Mouse (Mus musculus) ES-Bruce4 (cell line): ENCODE data around the gene Trim44. TPM values are rescaled to one million over a fixed set of nuclear protein-coding genes. Genes with fewer than 3 reads are reported as not detected.

ENCODE experiments used
- H3K27ac ChIP-seq: 2 replicates; pipeline ENCODE4 v1.5.1; 2012; ENCODE audit warnings: low read length, inconsistent platforms; ENCODE audit not compliant: insufficient read depth
- H3K27me3 ChIP-seq: 2 replicates; pipeline ENCODE4 v1.6.1; 2012; ENCODE audit warnings: mild to moderate bottlenecking, low read length, inconsistent platforms; ENCODE audit not compliant: control insufficient read depth, poor library complexity, insufficient read depth, severe bottlenecking
- H3K36me3 ChIP-seq: 2 replicates; pipeline ENCODE4 v1.6.1; 2012; ENCODE audit warnings: inconsistent platforms, mild to moderate bottlenecking, low read length, moderate library complexity; ENCODE audit not compliant: control insufficient read depth, poor library complexity, insufficient read depth, severe bottlenecking
- H3K4me1 ChIP-seq: one replicate; pipeline ENCODE4 v1.8.1; 2011; ENCODE audit warnings: low read length; ENCODE audit not compliant: control insufficient read depth, insufficient read depth
- H3K4me3 ChIP-seq: 2 replicates; pipeline ENCODE4 v1.5.1; 2011; ENCODE audit warnings: low read depth, mild to moderate bottlenecking, low read length
- H3K9ac ChIP-seq: 2 replicates; pipeline ENCODE4 v1.6.1; 2012; ENCODE audit warnings: low read depth, mild to moderate bottlenecking, inconsistent platforms; ENCODE audit not compliant: poor library complexity, severe bottlenecking
- H3K9me3 ChIP-seq: replicated peaks from 2 replicates; pipeline ENCODE4 v1.6.1; 2012; ENCODE audit warnings: mild to moderate bottlenecking, low read length, inconsistent platforms; ENCODE audit not compliant: control insufficient read depth, poor library complexity, insufficient read depth, severe bottlenecking
- CTCF ChIP-seq: IDR thresholded peaks from one replicate; pipeline ENCODE4 v1.8.1; 2011; ENCODE audit warnings: low read depth, low read length
- EP300 ChIP-seq: IDR thresholded peaks from 2 replicates; pipeline ENCODE4 v1.6.1; 2011; ENCODE audit warnings: low read depth, low read length; ENCODE audit not compliant: insufficient read depth
- POLR2A ChIP-seq: IDR thresholded peaks from one replicate; pipeline ENCODE4 v1.8.1; 2011; ENCODE audit warnings: low read length; ENCODE audit not compliant: insufficient read depth
- polyA plus RNA-seq: library from polyadenylated mRNA; stranded (reverse); fragments of >200 nt; gene quantifications from 2 replicates; pipeline ENCODE4 v1.2.4, GENCODE M21; 2011; ENCODE audit warnings: low read depth; ENCODE audit not compliant: missing spikeins, insufficient read depth, insufficient read length

The Trim44 gene
- polyA plus RNA-seq, 1 experiment: 56.5 TPM

- no peaks in the 10 kb centered on the region for H3K9me3 ChIP-seq
- H3K27me3 ChIP-seq: no peaks in the 10 kb centered on the region
- no peaks in the 10 kb centered on the region for H3K36me3 ChIP-seq
- H3K27ac ChIP-seq: no peak overlapping the region
- no peak overlapping the region for H3K9ac ChIP-seq
- TF ChIP-seq EP300: no peak
- TF ChIP-seq POLR2A: no peak
- TF ChIP-seq CTCF: no peak
- H3K4me1 ChIP-seq: no peaks in the 10 kb centered on the region
- H3K4me3 ChIP-seq: no peak overlapping the region
These were observed 75.7 kb downstream of the Trim44 start for GRCm38 (mm10) chr2:102331932-102332331.

GRCm38 (mm10) chr2:102331092-102331491 lies 76.5 kb downstream of the Trim44 start:
- Histone ChIP-seq H3K9me3 (no peaks in the 10 kb centered on the region), H3K9ac (no peak overlapping the region), H3K27ac (no peak overlapping the region), H3K36me3 (no peaks in the 10 kb centered on the region), H3K4me1 (no peaks in the 10 kb centered on the region), H3K27me3 (no peaks in the 10 kb centered on the region), H3K4me3 (no peak overlapping the region)
- no peak for TF ChIP-seq EP300
- no peak for TF ChIP-seq CTCF
- TF ChIP-seq POLR2A: no peak

GRCm38 (mm10) chr2:102325921-102326320 lies 81.7 kb downstream of the Trim44 start:
- Histone ChIP-seq H3K36me3 (no peaks in the 10 kb centered on the region), H3K9me3 (no peaks in the 10 kb centered on the region), H3K27ac (no peak overlapping the region), H3K4me1 (no peaks in the 10 kb centered on the region), H3K27me3 (no peaks in the 10 kb centered on the region), H3K4me3 (no peak overlapping the region), H3K9ac (no peak overlapping the region)
- TF ChIP-seq CTCF (no peak), EP300 (no peak), POLR2A (no peak)

GRCm38 (mm10) chr2:102324336-102324735 lies 83.3 kb downstream of the Trim44 start:
- Histone ChIP-seq H3K4me3 (no peak overlapping the region), H3K27me3 (no peaks in the 10 kb centered on the region), H3K36me3 (no peaks in the 10 kb centered on the region), H3K9me3 (no peaks in the 10 kb centered on the region), H3K27ac (no peak overlapping the region), H3K9ac (no peak overlapping the region), H3K4me1 (no peaks in the 10 kb centered on the region)
- no peak for TF ChIP-seq EP300
- no peak for TF ChIP-seq POLR2A
- TF ChIP-seq CTCF: no peak

- TF ChIP-seq POLR2A: no peak
- H3K27me3 ChIP-seq: no peaks in the 10 kb centered on the region
- H3K27ac ChIP-seq: no peak overlapping the region
These were observed 91.1 kb downstream of the Trim44 start for GRCm38 (mm10) chr2:102316540-102316939.

GRCm38 (mm10) chr2:102315153-102315552 lies 92.5 kb downstream of the Trim44 start:
- Histone ChIP-seq H3K9ac (no peak overlapping the region), H3K9me3 (no peaks in the 10 kb centered on the region), H3K36me3 (no peaks in the 10 kb centered on the region), H3K27ac (no peak overlapping the region), H3K4me1 (no peaks in the 10 kb centered on the region), H3K27me3 (no peaks in the 10 kb centered on the region), H3K4me3 (no peak overlapping the region)
- TF ChIP-seq EP300: no peak
- TF ChIP-seq POLR2A: no peak
- no peak for TF ChIP-seq CTCF

More at GRCm38 (mm10) chr2:102316540-102316939, 91.1 kb downstream of the Trim44 start:
- no peak overlapping the region for H3K9ac ChIP-seq
- no peaks in the 10 kb centered on the region for H3K36me3 ChIP-seq
- H3K4me3 ChIP-seq: no peak overlapping the region
- no peaks in the 10 kb centered on the region for H3K9me3 ChIP-seq
- H3K4me1 ChIP-seq: no peaks in the 10 kb centered on the region
